Mouse (Mus musculus) mature B cell (primary cell): ENCODE measurements around the gene Por.

ENCODE experiments used
- in situ Hi-C: fragments of 300-500 bp; cut with MboI; formaldehyde crosslinking; loops from 2 replicates; pipeline ENCODE4 v1.14.3; 2019

Gene Por

GRCm38 (mm10) chr5:135726641-135727346 lies 57.0 kb downstream of the Por start:
- in situ Hi-C loops, result no loop called here

DNA sequence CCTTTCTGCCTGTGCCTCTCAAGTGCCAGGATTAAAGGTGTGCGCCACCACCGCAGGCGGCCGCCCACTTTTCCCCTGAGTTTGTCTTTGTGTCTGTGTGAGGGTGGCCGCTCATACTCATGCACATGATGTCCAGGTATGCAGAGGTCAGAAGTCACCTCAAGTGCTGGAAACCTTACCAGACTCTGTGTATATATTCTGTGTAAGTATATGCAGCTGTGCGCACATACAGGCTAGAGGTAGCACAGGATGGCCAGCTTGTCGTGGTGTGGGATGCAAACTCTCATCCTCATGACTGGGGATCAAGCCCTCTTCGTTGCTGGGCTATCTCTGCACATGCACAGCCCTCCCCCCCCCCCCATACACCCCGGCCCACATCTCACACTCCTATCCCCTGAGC lies 58.0 kb downstream of the Por start:
- in situ Hi-C loops, result no loop called here

DNA sequence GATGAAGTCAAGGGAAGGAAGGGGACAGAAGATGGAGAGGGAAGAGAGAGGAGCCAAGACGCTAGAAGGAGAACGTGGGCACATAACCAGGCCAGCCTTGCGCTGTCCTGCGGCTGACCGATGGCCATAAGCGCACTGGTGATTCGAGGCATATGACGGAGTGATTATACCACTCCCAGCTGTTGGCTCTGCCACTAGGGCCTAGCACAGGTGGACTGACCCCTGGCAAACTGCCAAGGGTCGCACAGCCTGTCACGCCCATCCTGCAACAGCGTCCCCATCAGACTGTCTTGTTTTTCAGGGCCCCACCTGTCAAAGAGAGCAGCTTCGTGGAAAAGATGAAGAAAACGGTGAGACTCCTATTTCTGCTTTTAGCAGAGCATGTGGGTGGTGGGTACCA lies 58.5 kb downstream of the Por start:
- in situ Hi-C loops, result no loop called here

DNA sequence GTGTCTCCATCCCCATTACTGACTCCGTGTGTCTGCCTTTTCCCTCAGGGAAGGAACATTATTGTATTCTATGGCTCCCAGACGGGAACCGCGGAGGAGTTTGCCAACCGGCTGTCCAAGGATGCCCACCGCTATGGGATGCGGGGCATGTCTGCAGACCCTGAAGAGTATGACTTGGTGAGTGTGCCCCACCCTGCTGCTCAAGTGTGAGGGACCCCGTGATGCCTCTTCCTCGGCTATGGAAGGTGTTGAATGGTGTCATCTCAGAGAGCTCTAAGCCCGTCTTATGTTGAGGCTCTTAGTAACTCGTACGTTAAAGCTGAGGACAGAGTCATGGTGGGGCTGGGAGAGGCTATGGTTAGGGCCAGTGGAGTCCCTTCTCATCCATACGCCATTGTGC lies 59.5 kb downstream of the Por start:
- in situ Hi-C loops, result no loop called here

DNA sequence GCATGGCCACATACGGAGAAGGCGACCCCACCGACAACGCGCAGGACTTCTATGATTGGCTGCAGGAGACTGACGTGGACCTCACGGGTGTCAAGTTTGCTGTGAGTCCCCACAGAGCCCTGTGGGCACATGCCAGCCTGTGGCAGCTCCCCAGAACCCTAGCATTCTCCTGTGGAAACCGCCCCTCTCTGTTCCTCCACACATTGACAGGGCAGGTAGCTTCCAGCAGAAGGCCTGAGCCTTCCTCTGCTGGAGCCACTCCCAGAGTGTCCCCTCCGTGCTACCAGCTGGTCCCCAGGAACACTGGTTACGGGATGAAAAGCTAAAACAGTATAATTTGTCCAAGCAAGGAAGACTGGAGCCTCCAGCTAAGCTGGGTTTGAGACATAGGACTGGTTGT lies 60.4 kb downstream of the Por start:
- in situ Hi-C loops, result no loop called here

- in situ Hi-C loops, result no loop called here
Measured at GRCm38 (mm10) chr5:135730916-135731315, 61.1 kb downstream of the Por start.

DNA sequence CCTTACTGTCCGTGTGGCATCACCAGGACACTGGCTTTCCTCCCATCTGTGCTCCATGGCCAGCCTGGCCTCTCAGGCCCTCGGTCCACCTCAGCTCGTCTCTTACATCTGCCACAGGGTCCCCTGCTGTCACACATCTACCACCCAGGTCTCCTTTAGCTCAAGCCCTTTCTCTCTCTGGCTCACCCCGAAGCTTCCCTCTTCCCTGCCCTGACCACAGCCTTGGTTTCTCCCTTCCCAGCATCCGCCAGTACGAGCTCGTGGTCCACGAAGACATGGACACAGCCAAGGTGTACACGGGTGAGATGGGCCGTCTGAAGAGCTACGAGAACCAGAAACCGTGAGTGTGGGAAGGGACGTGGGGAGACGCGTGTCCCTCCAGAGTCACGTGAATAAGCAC lies 61.5 kb downstream of the Por start:
- in situ Hi-C loops, result no loop called here

- in situ Hi-C loops, result no loop called here
Measured at GRCm38 (mm10) chr5:135733071-135733470, 63.2 kb downstream of the Por start.

- in situ Hi-C loops, result no loop called here
Measured at GRCm38 (mm10) chr5:135734057-135734680, 64.3 kb downstream of the Por start.

DNA sequence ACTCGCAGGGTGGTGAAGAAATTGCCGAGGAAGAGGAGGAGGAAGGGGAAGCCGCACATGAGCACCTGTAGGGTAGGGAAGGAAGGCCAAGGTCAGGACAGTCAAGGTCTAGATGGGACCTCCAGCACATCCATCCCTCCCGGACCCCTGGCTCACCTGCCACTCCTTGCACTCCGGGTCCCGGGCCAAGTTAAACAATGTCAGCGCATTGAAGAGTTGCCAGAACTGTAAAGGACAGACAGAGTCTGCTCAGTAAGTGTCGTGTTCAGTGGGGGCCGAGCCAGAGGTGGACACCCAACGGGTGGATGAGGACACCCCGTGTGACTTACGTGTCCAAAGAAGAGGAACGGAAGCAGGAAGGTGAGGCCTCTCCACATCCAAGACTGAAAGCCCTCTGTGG lies 65.9 kb downstream of the Por start:
- in situ Hi-C loops, result no loop called here

DNA sequence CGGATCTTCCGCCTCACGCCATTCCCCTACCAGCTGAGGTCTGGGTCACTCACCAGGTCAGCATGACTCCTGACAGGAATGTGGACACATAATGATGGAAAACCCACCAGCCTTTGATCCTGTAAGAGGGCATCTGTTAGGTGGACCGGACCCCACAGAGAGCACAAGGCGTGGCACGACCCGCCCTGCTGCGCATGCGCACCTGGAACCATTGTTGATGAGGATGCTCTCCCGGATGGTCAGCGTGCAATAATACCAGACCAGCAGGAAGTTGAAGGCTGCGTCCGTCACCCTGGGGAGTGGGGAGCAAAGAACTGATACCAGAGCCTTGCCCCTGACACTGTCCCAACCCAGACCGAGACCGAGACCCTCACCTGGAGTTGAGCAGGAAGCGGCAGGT lies 66.7 kb downstream of the Por start:
- in situ Hi-C loops, result no loop called here

DNA sequence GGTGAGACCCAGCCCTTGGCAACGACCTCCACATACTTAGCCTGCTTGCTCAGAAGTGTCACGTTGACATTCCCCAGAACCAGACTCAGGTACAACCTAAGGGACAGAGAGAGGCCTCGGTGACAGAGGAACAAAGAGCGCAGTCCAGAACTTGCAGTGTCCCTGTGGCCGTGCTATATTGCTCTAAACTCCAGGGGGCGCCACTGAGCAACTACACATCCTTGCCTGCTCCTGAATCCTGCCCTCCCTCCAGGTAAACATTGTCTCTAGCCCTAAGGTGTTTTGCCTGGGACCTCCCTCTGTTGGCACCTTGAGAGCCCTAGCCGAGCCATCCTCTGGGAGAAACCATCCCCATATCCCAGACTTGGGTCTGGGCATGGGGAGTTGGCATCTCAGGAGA lies 67.3 kb downstream of the Por start:
- in situ Hi-C loops, result no loop called here

GRCm38 (mm10) chr5:135738266-135738665 lies 68.4 kb downstream of the Por start:
- in situ Hi-C loops, result no loop called here

GRCm38 (mm10) chr5:135742156-135742555 lies 72.3 kb downstream of the Por start:
- in situ Hi-C loops, result no loop called here

GRCm38 (mm10) chr5:135742941-135743740 lies 73.3 kb downstream of the Por start:
- in situ Hi-C loops, result no loop called here

DNA sequence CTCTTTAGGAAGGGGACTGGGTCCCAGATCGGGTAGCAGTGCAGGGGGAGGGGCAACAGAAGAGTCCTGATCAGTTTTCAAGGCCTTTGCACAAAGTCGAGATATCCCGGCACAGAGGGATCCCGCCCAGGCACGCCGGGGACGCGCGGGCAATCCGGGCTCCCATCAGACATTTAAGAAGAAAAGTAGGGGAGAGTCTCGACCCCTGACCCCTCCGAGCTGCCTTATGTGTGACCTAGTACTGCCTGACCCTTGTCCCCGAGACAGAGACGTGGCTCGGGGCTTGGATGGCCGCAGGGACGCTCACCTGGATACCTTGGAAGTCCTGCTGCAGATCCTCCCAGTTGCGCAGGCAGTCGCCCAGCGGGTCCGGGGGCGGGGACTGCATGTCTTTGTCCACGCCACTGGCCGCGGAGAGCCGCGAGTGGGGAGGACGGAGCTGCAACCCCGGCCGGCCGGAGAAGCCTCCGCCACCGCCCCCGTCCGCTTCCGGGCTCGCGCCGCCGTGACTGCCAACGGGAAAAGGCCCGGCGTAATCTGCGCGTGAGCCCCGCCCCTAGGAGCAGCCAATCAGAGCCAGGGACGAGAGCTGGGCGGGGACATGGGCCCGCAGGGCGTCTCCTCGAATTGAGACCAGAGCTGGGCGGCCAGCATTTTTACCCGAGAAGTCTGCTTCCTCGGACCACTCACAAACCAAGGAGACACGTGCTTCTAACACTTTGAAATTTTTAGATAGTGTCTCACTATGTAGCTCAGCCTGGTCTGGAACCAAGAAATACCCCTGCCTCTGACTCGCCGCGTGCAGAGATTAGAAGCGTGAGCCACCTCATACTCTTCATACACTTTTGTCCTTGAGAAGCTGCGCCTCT lies 74.1 kb downstream of the Por start, which contains the start of gene Tmem120a:
Tmem120a (minus strand) TSS at position 708 of the 869 bp plus-strand sequence.
- in situ Hi-C loops, result no loop called here

- in situ Hi-C loops, result no loop called here
Measured at GRCm38 (mm10) chr5:135744742-135745141, 74.9 kb downstream of the Por start.

GRCm38 (mm10) chr5:135751041-135751440 lies 81.2 kb downstream of the Por start:
- in situ Hi-C loops, result loop anchor here (5.0 kb wide), 1 partner anchor 134 kb away; no protein-coding TSS in a partner anchor

- in situ Hi-C loops, result loop anchor here (5.0 kb wide), 1 partner anchor 134 kb away; no protein-coding TSS in a partner anchor
Measured at GRCm38 (mm10) chr5:135751595-135751994, 81.8 kb downstream of the Por start.

DNA sequence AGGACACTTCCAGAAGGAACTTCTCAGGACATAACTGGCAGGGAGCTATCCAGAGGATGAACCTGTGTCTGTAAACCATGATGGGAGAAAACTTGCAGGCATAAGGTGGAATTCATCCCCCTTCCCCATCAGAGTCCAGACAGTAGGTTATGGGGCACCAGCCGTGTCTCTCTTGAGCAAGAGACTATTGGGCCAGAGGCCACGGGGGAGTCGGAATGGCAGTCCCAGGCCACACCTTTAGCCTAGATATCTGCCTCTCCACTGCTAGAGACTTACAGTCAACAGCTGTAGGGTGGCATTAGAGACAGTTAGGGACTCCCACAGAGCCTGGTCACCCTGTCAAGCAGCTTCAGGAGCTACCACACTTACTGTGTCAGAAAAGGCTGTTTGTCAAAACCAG lies 92.0 kb downstream of the Por start:
- in situ Hi-C loops, result no loop called here

DNA sequence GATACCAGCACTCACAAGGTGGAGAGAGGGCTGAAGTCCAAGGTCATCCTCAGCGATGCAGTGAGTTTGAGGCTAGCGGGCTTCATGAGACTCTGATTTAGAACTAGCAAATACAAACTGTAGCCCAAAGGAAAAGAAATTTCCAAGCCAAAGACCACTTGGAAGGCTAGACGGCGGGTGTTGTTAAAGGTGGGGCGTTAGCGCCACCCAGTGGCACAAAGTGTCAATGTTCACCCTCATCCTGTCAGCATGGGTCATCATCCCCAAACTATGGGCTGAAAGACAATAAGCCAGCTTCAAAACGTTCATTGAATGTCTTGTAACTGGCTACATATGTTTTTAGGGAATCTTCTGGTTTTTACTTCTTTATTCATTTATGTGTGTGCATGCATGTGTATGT lies 93.7 kb downstream of the Por start:
- in situ Hi-C loops, result no loop called here

DNA sequence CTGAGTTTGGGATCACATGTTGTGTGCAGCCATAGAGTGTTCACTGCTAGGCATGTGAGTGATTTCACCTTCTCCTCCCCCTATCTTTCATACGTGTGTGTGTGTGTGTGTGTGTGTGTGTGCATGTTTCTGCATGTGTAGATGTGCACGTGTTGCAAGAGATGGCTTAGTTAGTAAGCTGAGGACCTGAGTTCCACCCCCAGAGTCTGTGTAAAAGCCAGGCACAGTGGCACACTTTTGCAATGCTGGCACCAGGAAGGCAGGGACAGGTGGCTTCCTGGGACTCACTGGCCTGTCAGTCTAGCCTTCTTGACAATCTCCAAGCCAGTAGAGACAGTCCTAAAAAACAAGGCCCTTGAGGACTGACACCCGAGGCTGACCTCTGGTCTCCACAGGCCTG lies 95.1 kb downstream of the Por start:
- in situ Hi-C loops, result no loop called here
